Mouse (Mus musculus) small intestine, adult 10 weeks (tissue): ENCODE data around the gene 4930544D05Rik. TPM values are rescaled to one million over a fixed set of nuclear protein-coding genes. Genes with fewer than 3 reads are reported as not detected.

ENCODE experiments used
- polyA plus RNA-seq: library from polyadenylated mRNA; stranded (reverse); fragments of 350-450 nt; fragmentation: Illumina TruSeq; extraction: RNeasy Lipid Tissue Mini Kit (QIAGEN cat#74804); gene quantifications from one replicate; pipeline ENCODE4 v1.2.3, GENCODE M21; 2014; ENCODE audit warnings: low replicate concordance

The 4930544D05Rik gene
- not detected for polyA plus RNA-seq

GRCm38 (mm10) chr11:70615516-70616093 lies at the start of gene 4930544D05Rik:
Gene 4930544D05Rik, plus strand, starts transcription at chr11:70615848.

GRCm38 (mm10) chr11:70619101-70619500 lies 3.5 kb downstream of the 4930544D05Rik start, which contains the start of gene Chrne:
Gene Chrne, minus strand, starts transcription at chr11:70619216.

GRCm38 (mm10) chr11:70638714-70639278 lies 23.1 kb downstream of the 4930544D05Rik start, which contains the start of gene Gp1ba:
Gene Gp1ba, plus strand, starts transcription at chr11:70639122.

GRCm38 (mm10) chr11:70646691-70647650 lies 31.3 kb downstream of the 4930544D05Rik start, which contains the start of the genes Rnf167 and Slc25a11:
Gene Rnf167, plus strand, starts transcription at chr11:70647235.
Gene Slc25a11, minus strand, starts transcription at chr11:70647479.

GRCm38 (mm10) chr11:70654198-70654922 lies 38.7 kb downstream of the 4930544D05Rik start, which contains the start of gene Pfn1:
Gene Pfn1, minus strand, starts transcription at chr11:70654644.

GRCm38 (mm10) chr11:70656964-70657363 lies 41.3 kb downstream of the 4930544D05Rik start, which contains the start of gene Eno3:
Gene Eno3, plus strand, starts transcription at chr11:70657202.

Other genes with a start within 250 kb of the 4930544D05Rik start
- 4.5 TPM for gene Pelp1, start 205.8 kb upstream of the 4930544D05Rik start, polyA plus RNA-seq
- gene Arrb2, start 183.2 kb upstream of the 4930544D05Rik start, polyA plus RNA-seq = 0.41 TPM
- gene Med11, start 163.9 kb upstream of the 4930544D05Rik start, polyA plus RNA-seq = 5.4 TPM
- gene Zmynd15, start 156.4 kb upstream of the 4930544D05Rik start, polyA plus RNA-seq = 0.78 TPM
- gene Cxcl16, start 155.9 kb upstream of the 4930544D05Rik start, polyA plus RNA-seq = 16.5 TPM
- gene Tm4sf5, start 110.6 kb upstream of the 4930544D05Rik start, polyA plus RNA-seq = 293 TPM
- gene Vmo1, start 101.2 kb upstream of the 4930544D05Rik start, polyA plus RNA-seq = not detected
- not detected for gene Gltpd2, start 96.7 kb upstream of the 4930544D05Rik start, polyA plus RNA-seq
- gene Psmb6, start 90.5 kb upstream of the 4930544D05Rik start, polyA plus RNA-seq = 13.2 TPM
- not detected for gene Gm40193, start 82.9 kb upstream of the 4930544D05Rik start, polyA plus RNA-seq
- 1.3 TPM for gene Pld2, start 75.8 kb upstream of the 4930544D05Rik start, polyA plus RNA-seq
- gene Mink1, start 53.0 kb upstream of the 4930544D05Rik start, polyA plus RNA-seq = 1.6 TPM
- not detected for gene Chrne, start 3.4 kb downstream of the 4930544D05Rik start, polyA plus RNA-seq
- gene Gp1ba, start 23.3 kb downstream of the 4930544D05Rik start, polyA plus RNA-seq = not detected
- 43.6 TPM for gene Rnf167, start 31.4 kb downstream of the 4930544D05Rik start, polyA plus RNA-seq
- gene Slc25a11, start 31.6 kb downstream of the 4930544D05Rik start, polyA plus RNA-seq = 31.8 TPM
- 99.8 TPM for gene Pfn1, start 38.8 kb downstream of the 4930544D05Rik start, polyA plus RNA-seq
- gene Eno3, start 41.4 kb downstream of the 4930544D05Rik start, polyA plus RNA-seq = 0.74 TPM
- 11.3 TPM for gene Spag7, start 53.6 kb downstream of the 4930544D05Rik start, polyA plus RNA-seq
- 0.85 TPM for gene Camta2, start 72.3 kb downstream of the 4930544D05Rik start, polyA plus RNA-seq
- gene Inca1, start 84.3 kb downstream of the 4930544D05Rik start, polyA plus RNA-seq = not detected
- gene Kif1c, start 84.7 kb downstream of the 4930544D05Rik start, polyA plus RNA-seq = 14.5 TPM
- 1.6 TPM for gene Zfp3, start 148.4 kb downstream of the 4930544D05Rik start, polyA plus RNA-seq
- gene Scimp, start 196.7 kb downstream of the 4930544D05Rik start, polyA plus RNA-seq = 1.6 TPM
- 45.4 TPM for gene Rabep1, start 228.9 kb downstream of the 4930544D05Rik start, polyA plus RNA-seq